Mouse (Mus musculus) lung, postnatal 14 days (tissue): ENCODE measurements around the gene Rbfox3.

Source experiments
- DNase-seq: peaks from one replicate; pipeline ENCODE4 v3.0.0; 2021

Rbfox3 gene

DNA sequence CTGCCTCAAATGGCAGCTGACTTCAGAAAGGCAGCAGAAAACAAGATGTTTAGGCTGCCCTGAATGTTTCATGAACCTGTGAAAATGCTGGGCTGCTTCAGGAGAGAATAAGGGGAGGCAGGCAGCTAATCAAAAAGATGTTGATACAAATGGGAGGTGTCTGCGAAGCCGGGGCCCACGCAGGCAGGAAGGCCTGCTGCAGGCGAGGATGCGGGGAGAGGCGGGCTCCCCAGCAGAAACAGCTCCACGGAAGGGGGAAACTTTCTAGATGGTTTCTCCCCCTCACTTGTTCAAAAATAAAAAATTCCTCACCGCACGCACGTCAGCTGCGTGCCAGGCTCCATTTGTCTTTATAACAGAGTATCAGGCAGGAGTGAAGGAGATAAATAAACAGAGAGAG, 5.7 kb downstream of the Rbfox3 start:
- DNase-seq: no peak

GRCm38 (mm10) chr11:118904253-118904652, 7.1 kb downstream of the Rbfox3 start:
- DNase-seq: no peak

- no peak for DNase-seq
These were observed 11.4 kb downstream of the Rbfox3 start for GRCm38 (mm10) chr11:118899771-118900545.

DNA sequence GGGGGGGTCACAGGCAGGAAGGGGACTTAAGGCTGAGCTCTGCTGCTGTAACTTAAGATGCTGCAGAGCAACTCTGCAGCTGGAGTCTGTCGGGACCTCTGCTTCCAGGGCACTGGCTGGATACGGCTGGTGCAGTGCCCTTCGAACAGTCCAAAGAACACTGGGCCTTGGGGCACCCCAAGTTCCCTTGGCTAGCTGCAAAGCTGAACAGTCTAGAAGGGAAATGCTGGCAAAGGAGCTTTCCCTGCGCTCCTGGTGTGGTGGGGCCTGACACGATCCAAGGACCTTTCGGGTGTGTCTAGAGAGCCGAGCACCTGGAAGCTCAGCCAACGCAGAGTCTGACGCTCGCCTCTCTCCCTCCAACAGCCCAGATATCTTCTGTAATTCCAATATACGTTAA, 12.8 kb downstream of the Rbfox3 start:
- DNase-seq: no peak

DNA sequence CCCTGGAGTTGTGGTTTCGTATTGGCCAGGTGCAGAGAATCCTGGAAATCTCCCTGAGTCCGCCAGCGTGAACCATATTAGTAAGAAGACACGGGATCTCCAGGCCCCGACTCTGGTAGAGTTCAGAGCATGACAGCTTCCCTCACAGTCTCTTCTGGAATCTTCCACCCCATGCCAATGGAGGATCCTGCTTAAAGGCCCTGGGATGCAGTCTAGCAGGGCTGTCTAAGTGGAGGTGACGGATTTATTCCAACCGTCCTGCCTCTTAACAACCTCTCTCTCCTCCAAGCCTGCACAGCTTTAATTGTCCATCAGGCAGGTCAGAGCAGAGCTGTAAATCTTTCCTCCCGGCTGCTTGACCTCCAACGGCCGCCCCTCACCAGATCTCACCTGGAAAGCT, 13.2 kb downstream of the Rbfox3 start:
- no peak for DNase-seq

DNA sequence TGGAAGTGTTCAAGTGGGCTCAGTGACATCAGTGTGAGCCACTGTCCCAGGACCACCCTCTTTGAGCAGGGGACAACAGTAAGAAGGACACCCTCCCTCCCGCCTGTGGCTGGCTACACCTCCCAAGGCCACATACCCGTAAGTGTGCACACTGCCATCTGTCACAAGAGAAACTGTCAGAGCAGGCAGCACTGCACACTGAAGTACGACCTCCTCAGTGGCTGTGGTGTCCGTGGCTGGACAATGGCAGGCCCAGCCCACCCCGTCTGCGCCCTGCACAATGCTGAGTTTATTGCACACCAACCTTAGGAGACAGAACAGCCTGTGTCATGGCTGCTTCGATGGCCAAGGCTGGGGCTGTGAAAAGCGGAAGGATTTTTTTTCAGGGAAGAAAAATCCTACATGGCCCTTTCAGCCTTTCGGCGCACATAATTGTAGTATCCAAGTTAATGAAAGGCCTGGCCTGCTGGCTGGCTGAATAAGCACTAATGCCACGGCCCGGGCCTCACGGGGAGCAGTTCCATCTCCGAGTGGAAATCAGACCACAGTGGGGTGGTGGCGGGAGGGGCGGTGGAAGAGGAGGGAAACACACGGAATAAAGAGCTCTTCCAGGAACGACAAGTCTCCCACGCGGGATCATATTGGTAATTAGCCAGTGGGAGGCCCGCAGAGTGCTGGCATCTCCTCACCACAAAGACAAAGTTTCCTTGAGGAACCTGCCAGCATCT, 14.1 kb downstream of the Rbfox3 start:
- DNase-seq: no peak

DNA sequence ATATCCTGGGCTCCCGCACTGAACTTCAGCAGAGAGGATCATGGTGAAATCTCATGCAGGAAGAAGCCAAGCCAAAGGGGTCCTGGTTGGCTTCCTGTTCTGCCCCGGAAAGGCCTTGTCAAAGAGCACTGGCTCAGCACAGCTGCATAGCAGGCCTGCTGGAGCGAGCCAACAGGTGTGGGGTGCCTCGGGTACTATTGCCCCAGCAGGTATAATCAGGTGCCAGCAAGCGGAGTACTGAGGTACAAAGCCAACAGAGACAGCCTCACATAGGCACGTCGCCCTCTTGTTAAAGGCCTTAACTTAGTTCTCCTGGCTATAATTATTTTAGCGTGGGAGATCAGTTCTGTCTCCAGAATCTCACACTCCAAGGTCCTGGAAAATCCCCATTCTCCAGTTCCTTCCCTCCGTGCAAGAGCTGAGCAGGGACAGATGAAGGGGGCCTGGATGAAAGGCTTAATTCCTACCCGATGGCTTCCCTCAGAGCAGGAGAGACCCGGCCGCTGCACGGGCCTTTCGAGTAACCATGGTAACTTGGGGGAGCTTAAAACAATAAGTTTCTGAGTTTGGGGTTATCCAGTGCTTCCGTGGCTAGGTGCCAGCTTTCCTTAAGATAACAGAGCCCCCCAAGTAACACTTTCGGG, 15.2 kb downstream of the Rbfox3 start:
- DNase-seq: no peak

DNA sequence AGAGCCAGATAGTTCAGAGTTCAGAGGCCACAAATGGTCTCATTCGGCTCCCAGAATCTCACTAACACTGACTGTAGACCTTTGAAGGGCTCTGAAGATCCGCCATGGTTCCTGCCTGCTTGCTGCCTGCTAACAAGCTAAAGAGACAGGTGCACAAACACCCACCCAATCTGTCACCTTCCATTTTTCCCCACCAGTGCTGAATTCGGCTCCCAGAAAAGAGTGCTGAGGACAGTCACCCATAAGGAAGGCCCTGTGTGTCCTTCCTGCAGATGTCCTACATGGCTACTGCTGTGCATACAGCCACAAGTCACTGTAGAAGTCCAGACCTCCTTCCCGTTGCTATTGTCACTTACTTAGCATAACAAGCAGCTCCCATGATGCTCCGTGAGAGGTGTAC, 16.6 kb downstream of the Rbfox3 start:
- no peak for DNase-seq

DNA sequence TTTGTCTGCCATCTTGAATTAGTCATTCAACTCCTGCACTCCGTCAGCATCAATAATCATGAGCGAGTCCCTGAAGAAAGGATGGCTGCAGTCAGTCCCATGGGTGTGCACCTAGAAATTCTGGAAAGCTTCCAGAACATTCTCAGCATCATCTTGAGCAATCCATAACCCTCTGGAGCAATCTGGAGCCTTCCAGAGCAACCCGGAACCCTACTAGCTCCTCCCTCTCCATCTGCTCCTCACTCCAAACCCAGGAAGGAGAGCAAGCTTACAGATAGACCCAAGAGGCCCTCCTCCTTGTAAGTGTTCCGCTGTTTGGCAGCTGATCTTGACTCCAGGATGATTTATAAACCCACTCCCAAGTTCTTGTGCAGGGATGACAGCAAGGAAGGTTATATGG, 17.2 kb downstream of the Rbfox3 start:
- DNase-seq: no peak

- no peak for DNase-seq
These were observed 18.5 kb downstream of the Rbfox3 start for GRCm38 (mm10) chr11:118892876-118893275.

- DNase-seq: no peak
These were observed 19.9 kb downstream of the Rbfox3 start for GRCm38 (mm10) chr11:118891516-118891915.

GRCm38 (mm10) chr11:118890992-118891398, 20.4 kb downstream of the Rbfox3 start:
- DNase-seq: no peak

GRCm38 (mm10) chr11:118890474-118890873, 20.9 kb downstream of the Rbfox3 start:
- no peak for DNase-seq

DNA sequence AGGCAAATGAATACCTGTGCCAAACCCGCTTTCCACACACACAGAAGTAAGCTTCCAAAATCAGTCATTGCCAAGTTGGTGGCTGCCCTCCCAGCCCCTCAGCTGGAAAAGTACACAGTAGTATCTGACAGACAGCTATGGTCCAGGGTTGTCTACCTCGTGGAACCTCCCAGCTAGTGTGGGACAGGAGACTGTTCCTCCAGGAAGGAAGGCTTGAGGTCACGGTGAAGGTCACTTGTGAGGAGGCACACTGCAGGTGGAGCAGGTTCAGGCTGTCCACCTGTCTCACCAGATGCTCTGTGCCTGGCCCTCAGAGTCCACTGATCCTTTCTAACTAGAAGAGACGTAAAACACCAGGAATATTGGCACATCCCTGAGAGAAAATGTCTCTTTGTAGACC, 21.9 kb downstream of the Rbfox3 start:
- no peak for DNase-seq

DNA sequence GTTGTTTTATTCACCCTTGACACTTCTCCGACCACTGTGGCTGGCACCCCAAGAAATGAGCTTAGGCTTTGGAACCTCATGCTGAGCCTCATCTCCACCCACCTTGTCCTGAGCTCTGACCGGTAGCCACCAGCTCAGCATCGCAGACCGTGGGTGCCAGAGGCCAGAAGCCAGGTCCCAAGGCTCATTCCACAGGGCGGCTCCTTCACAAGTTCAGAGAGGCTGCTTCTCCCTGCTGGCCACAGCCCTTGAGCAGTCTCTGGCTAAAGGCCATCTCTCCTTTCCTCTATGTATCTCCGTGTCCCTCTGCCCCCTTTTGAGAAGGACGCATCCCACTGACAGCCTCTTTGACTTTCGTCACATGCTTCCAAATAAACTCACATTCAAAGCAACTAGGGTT, 23.0 kb downstream of the Rbfox3 start:
- DNase-seq: no peak

DNA sequence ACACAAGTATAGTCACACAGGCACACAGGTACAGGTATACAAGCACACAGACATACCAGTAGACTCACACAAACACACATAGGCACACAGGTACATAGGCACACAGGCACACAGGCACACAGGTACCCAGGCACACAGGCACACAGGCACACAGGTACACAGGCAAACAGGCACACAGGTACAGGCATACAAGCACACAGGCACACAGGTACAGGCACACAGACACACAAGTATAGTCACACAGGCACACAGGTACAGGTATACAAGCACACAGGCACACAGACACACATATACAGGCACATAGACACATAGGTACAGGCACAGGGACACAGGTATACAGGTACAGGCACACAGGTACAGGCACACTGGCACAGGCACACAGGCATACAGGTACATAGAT, 24.2 kb downstream of the Rbfox3 start:
- DNase-seq: no peak

DNA sequence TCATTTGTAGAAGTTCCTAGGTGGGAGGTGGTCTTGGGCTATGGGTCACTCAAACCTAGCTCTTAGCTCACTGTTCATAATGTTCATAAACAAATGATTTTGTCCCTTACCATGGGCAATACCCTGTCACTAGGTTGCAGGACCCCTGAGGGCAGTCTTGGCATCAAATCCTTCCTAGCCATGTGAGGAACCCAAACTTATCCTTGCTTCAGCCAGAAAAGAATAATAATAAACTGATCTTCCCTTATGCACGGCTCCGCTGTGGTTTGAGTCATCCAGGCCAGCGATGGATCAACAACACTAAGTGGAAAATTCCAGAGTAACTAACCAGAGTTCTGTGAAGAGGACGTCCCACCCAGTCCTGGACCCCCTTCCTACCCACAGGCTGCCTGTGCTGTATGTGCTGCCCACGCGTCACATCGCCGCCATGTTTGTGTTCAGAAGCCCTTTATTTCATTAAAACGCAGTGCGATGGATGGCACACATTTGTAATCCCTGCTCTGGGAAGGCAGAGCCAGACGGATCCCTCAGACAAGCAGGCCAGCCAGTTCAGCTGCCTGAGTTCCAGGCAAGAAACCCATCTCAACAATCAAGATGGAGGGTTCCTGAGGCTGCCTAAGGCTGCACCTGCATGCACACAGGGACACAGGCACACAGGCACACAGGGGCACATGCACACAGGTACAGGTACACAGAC, 25.0 kb downstream of the Rbfox3 start:
- DNase-seq: no peak

- no peak for DNase-seq
These were observed 25.8 kb downstream of the Rbfox3 start for GRCm38 (mm10) chr11:118885604-118886003.

DNA sequence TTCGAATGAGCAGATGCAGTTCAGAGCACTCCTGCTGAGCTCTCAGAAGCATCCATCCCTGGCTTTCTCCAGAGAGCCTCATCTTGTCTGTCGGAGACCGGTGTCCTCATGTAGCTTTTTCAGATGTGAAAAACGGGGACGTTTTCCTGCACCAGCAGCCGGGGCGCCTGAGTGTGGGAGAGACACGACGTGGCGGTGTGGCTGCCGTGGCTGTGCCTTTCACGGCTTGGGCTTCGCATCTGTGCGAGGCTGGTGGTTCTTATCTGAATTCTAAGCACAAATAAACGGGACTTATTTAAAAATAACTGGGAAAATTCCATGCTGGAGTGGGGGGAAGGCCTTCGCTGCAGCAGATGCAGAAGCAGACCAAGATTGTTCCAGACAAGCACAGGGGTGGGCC, 26.3 kb downstream of the Rbfox3 start:
- no peak for DNase-seq

GRCm38 (mm10) chr11:118883143-118883542, 28.3 kb downstream of the Rbfox3 start:
- DNase-seq: no peak

- no peak for DNase-seq
These were observed 29.5 kb downstream of the Rbfox3 start for GRCm38 (mm10) chr11:118881786-118882495.

DNA sequence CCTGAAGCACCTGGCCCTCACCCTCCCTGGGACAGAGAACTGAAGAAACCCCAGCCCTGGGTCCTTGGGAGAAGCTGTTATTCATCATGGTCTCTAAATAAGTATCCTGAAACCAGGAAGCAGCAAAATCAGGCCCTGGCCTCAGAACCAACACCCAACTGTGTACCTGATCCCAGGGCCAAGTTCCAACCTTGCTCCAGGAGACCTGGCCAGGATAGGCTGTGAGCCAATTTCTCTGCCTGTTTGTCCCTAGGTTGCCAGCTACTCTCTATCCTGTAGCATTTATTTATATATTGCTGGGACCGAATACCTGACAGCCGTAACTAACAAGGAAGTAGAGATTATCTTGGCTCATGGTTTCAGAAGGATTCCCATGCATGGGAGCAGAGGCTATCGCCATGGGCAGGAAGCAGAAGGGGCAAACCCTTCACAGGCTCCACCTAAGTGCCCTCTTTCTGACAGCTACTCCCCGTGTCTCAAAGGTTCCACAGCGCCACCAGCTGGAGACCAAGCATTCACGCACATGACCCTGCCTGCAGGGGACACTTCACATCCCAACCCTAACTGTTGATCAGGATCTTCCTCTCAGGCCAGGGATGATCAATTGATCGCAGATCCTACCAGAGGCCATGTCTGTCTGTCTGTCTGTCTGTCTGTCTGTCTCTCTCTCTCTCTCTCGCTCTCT, 31.8 kb downstream of the Rbfox3 start:
- DNase-seq: no peak
